Comparison of ENCODE assay signal across 9 mouse cellular contexts in genomic region chr13:103332731-103333130, GRCm38 (mm10). TPM values are rescaled to one million over a fixed set of nuclear protein-coding genes. Genes with fewer than 3 reads are reported as not detected.
DNase-seq lines count a peak whose midpoint lies in the region; ATAC-seq and TF ChIP-seq lines count a peak whose summit lies in the region.
"Had no signal": no experiment of that assay in that cellular context is flagged by ENCODE, and none has a peak within 500 bp of the region (broad histone marks: within the 10 kb centered on the region; RNA-seq: fewer than 3 reads in every experiment).

No protein-coding gene starts in this region.

- no peak for ATAC-seq in heart, embryonic 15.5 days (replicated peaks; ENCODE audit: insufficient number of reproducible peaks, insufficient read depth, low FRiP score, low read depth)
- ATAC-seq in embryonic facial prominence, embryonic 12.5 days (ENCODE audit: insufficient number of reproducible peaks, insufficient read depth, low FRiP score, low TSS enrichment), result no peak
- no peak for ATAC-seq in hindbrain, embryonic 14.5 days (ENCODE audit: low FRiP score)
- ATAC-seq in megakaryocyte progenitor cell, adult 5-6 weeks (replicated peaks; ENCODE audit: poor library complexity), result no peak

- peak overlapping the region; percentile 92 for H3K4me2 ChIP-seq in heart, embryonic 15.5 days
- H3K4me2 ChIP-seq in embryonic facial prominence, embryonic 12.5 days (replicated peaks), result peak overlapping the region; percentile 94
- peak overlapping the region; percentile 86 for H3K4me2 ChIP-seq in hindbrain, embryonic 14.5 days (replicated peaks)
- H3K4me2 ChIP-seq in myocyte (ENCODE audit: low read depth), result peak overlapping the region; percentile 90

- WGBS in heart, embryonic 15.5 days, result 16% methylated on average over 9 of the region's 9 CpGs
- WGBS in embryonic facial prominence, embryonic 12.5 days, result 3% methylated on average over 9 of the region's 9 CpGs
- 2% methylated on average over 9 of the region's 9 CpGs for WGBS in hindbrain, embryonic 14.5 days

- peak overlapping the region; percentile 80 for H3K4me3 ChIP-seq in heart, embryonic 15.5 days
- peak overlapping the region; percentile 71 for H3K4me3 ChIP-seq in embryonic facial prominence, embryonic 12.5 days
- H3K4me3 ChIP-seq in hindbrain, embryonic 14.5 days (replicated peaks; ENCODE audit: low read length), result peak overlapping the region; percentile 66
- peak overlapping the region; percentile 83 for H3K4me3 ChIP-seq in myocyte
- H3K4me3 ChIP-seq: erythroblast, embryonic 14.5 days had no signal

- H3K9me3 ChIP-seq in heart, embryonic 15.5 days (replicated peaks), result no peaks in the 10 kb centered on the region
- no peaks in the 10 kb centered on the region for H3K9me3 ChIP-seq in embryonic facial prominence, embryonic 12.5 days
- H3K9me3 ChIP-seq in hindbrain, embryonic 14.5 days (ENCODE audit: control insufficient read depth, low read length), result no peaks in the 10 kb centered on the region

- peaks cover 41% of the 10 kb centered on the region for H3K27me3 ChIP-seq in heart, embryonic 15.5 days
- peaks cover 47% of the 10 kb centered on the region for H3K27me3 ChIP-seq in embryonic facial prominence, embryonic 12.5 days
- peaks cover 34% of the 10 kb centered on the region for H3K27me3 ChIP-seq in hindbrain, embryonic 14.5 days (ENCODE audit: control insufficient read depth, insufficient read depth, low read length)
- no peaks in the 10 kb centered on the region for H3K27me3 ChIP-seq in myocyte (ENCODE audit: control insufficient read depth, insufficient read depth, insufficient read length)

- TF ChIP-seq POLR2A in myocyte (IDR thresholded peaks at IDR 0.05; ENCODE audit: insufficient read length, low read depth), result no peak

- H3K27ac ChIP-seq in heart, embryonic 15.5 days, result no peak overlapping the region
- no peak overlapping the region for H3K27ac ChIP-seq in embryonic facial prominence, embryonic 12.5 days
- H3K27ac ChIP-seq in hindbrain, embryonic 14.5 days, result no peak overlapping the region

- peaks cover 22% of the 10 kb centered on the region for H3K4me1 ChIP-seq in heart, embryonic 15.5 days (replicated peaks)
- H3K4me1 ChIP-seq in embryonic facial prominence, embryonic 12.5 days, result peaks cover 15% of the 10 kb centered on the region
- peaks cover 9% of the 10 kb centered on the region; the same call in 1 of the 2 replicates for H3K4me1 ChIP-seq in hindbrain, embryonic 14.5 days (replicated peaks; ENCODE audit: control insufficient read depth, insufficient read depth, low read length)

- no peak for DNase-seq in heart, adult 9 months (ENCODE audit: low spot score in 2 of 2)
- DNase-seq in hindbrain, embryonic 14.5 days (ENCODE audit: low spot score), result no peak
- DNase-seq in ovary, adult 18-20 months (ENCODE audit: low spot score), result no peak
- DNase-seq in spleen, postnatal 36 days (ENCODE audit: low spot score in 2 of 2), result no peak

- no peak overlapping the region for H3K9ac ChIP-seq in heart, embryonic 15.5 days
- no peak overlapping the region for H3K9ac ChIP-seq in embryonic facial prominence, embryonic 12.5 days
- no peak overlapping the region for H3K9ac ChIP-seq in hindbrain, embryonic 14.5 days

- peak overlapping the region; percentile 63 for H3ac ChIP-seq in myocyte (ENCODE audit: control insufficient read depth, insufficient read length)

- H3K79me2 ChIP-seq in myocyte (ENCODE audit: control insufficient read depth, insufficient read depth), result peaks cover 61% of the 10 kb centered on the region

- H3K36me3 ChIP-seq in heart, embryonic 15.5 days, result no peaks in the 10 kb centered on the region
- H3K36me3 ChIP-seq in embryonic facial prominence, embryonic 12.5 days, result no peaks in the 10 kb centered on the region
- H3K36me3 ChIP-seq in hindbrain, embryonic 14.5 days (replicated peaks; ENCODE audit: control insufficient read depth, insufficient read depth), result no peaks in the 10 kb centered on the region
- peaks cover 4% of the 10 kb centered on the region for H3K36me3 ChIP-seq in myocyte (ENCODE audit: control insufficient read depth, insufficient read depth)

TF ChIP-seq in myocyte, 11 proteins besides CTCF, POLR2A, EP300 and RAD21:
- TF ChIP-seq E2F4 (IDR thresholded peaks at IDR 0.05; ENCODE audit: insufficient read depth) (no peak), MYOG (IDR thresholded peaks at IDR 0.05; ENCODE audit: control insufficient read depth in 1 of 3, insufficient read depth in 1 of 3, insufficient read length in 2 of 3, low read depth in 2 of 3) (no peak), TCF3 (IDR thresholded peaks at IDR 0.05; ENCODE audit: insufficient read length, low read depth) (no peak), MAX (IDR thresholded peaks at IDR 0.05; ENCODE audit: low read depth) (no peak), POLR2AphosphoS2 (IDR thresholded peaks at IDR 0.05; ENCODE audit: insufficient read length, low read depth) (no peak), SRF (IDR thresholded peaks at IDR 0.05; ENCODE audit: control insufficient read depth, insufficient read length, low read depth) (no peak), CEBPB (IDR thresholded peaks at IDR 0.05; ENCODE audit: insufficient read depth, poor library complexity, severe bottlenecking) (no peak), USF1 (IDR thresholded peaks at IDR 0.05; ENCODE audit: low read depth) (no peak), REST (IDR thresholded peaks at IDR 0.05; ENCODE audit: insufficient read depth, insufficient read length) (no peak), TCF12 (IDR thresholded peaks at IDR 0.05; ENCODE audit: insufficient read depth, poor library complexity, severe bottlenecking) (no peak), MYOD1 (IDR thresholded peaks at IDR 0.05; ENCODE audit: control insufficient read depth in 1 of 3, insufficient read length in 2 of 3, low read depth in 2 of 3) (no peak)

RNA-seq across cellular contexts. Expression of gene Mast4, which starts 1.6 kb away (rescaled TPM):
- 41.0 and 41.2 TPM in 2 replicates for polyA plus RNA-seq in heart, embryonic 15.5 days (2015; fragmentation: Nextera tagmentation; extraction: Ambion mirVana)
- 28.5 and 28.7 TPM in 2 replicates for polyA plus RNA-seq in embryonic facial prominence, embryonic 12.5 days (2016; fragmentation: Nextera tagmentation; extraction: Ambion mirVana)
- 32.2 and 32.3 TPM in 2 replicates for polyA plus RNA-seq in hindbrain, embryonic 14.5 days (2014; fragmentation: Nextera tagmentation; extraction: Ambion mirVana)
- 15.0 TPM for polyA plus RNA-seq in myocyte (2012; fragmentation: generic; extraction: Trizol)
- total RNA-seq in megakaryocyte progenitor cell, adult 5-6 weeks (2015), result 5.5 and 7.7 TPM in 2 replicates
- total RNA-seq in megakaryocyte progenitor cell, adult 5-6 weeks (2017), result 1.1 and 2.8 TPM in 2 replicates
